8 mouse cellular contexts compared by ENCODE assay signal in the genomic region with DNA sequence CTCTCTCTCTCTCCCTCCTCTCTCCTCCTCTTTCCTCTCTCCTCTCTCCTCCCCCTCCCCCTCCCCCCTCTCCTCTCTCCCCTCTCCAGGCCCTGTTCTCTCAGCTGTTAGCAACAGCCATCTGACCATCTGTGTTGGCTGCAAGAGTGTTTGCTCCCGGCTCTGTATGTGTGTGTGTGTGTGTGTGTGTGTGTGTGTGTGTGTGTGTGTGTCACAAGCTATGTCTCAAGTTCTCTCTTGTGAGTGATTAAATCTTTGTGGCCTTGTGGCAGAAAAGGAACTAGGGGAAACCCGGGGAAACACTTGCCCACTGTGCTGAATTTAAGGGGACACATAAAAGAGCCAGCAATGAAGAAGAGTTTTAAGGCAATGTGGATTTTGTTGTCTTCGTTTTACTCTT. TPM values are rescaled to one million over a fixed set of nuclear protein-coding genes. Genes with fewer than 3 reads are reported as not detected.
DNase-seq lines count a peak whose midpoint lies in the region; ATAC-seq and TF ChIP-seq lines count a peak whose summit lies in the region.

No protein-coding gene starts in this region.

- H3K4me2 ChIP-seq in lung, embryonic 14.5 days: no peak overlapping the region
- no peak overlapping the region for H3K4me2 ChIP-seq in neural tube, embryonic 13.5 days

- H3K36me3 ChIP-seq in lung, embryonic 14.5 days (ENCODE audit: insufficient read depth): no peaks in the 10 kb centered on the region
- H3K36me3 ChIP-seq in embryonic facial prominence, embryonic 10.5 days (replicated peaks): no peaks in the 10 kb centered on the region
- H3K36me3 ChIP-seq in neural tube, embryonic 13.5 days: no peaks in the 10 kb centered on the region

- peak; percentile 35 for DNase-seq in adrenal gland, postnatal 25 days
- no peak for DNase-seq in adrenal gland, adult 18-20 months (ENCODE audit: low spot score in 2 of 2)
- peak; percentile 57 for DNase-seq in lung, embryonic 14.5 days
- DNase-seq in lung, adult 2 months: no peak
- peak; percentile 62 for DNase-seq in embryonic facial prominence, embryonic 10.5 days (ENCODE audit: low spot score)
- no peak for DNase-seq in urinary bladder, postnatal 14 days (ENCODE audit: low spot score)
- DNase-seq in right cerebral cortex, adult 2 months (ENCODE audit: low spot score in 2 of 2): no peak

- WGBS in lung, embryonic 14.5 days: 17% methylated on average over 3 of the region's 3 CpGs
- WGBS in lung, adult 2 months: 40% methylated on average over 3 of the region's 3 CpGs
- WGBS in embryonic facial prominence, embryonic 10.5 days: 40% methylated on average over 3 of the region's 3 CpGs
- WGBS in neural tube, embryonic 13.5 days: 35% methylated on average over 3 of the region's 3 CpGs

- no peak overlapping the region for H3K27ac ChIP-seq in lung, embryonic 14.5 days (ENCODE audit: low read depth)
- H3K27ac ChIP-seq in embryonic facial prominence, embryonic 10.5 days (replicated peaks): no peak overlapping the region
- H3K27ac ChIP-seq in neural tube, embryonic 13.5 days (replicated peaks): peak overlapping the region; percentile 28

- H3K9me3 ChIP-seq in lung, embryonic 14.5 days (ENCODE audit: low read depth, low read length): no peaks in the 10 kb centered on the region
- H3K9me3 ChIP-seq in embryonic facial prominence, embryonic 10.5 days: no peaks in the 10 kb centered on the region
- no peaks in the 10 kb centered on the region for H3K9me3 ChIP-seq in neural tube, embryonic 13.5 days

- H3K4me1 ChIP-seq in lung, embryonic 14.5 days (ENCODE audit: insufficient read depth): peaks cover 36% of the 10 kb centered on the region
- peaks cover 24% of the 10 kb centered on the region for H3K4me1 ChIP-seq in lung, adult 2 months (ENCODE audit: control insufficient read depth, insufficient read depth, low read length)
- peaks cover 95% of the 10 kb centered on the region for H3K4me1 ChIP-seq in embryonic facial prominence, embryonic 10.5 days
- peaks cover 68% of the 10 kb centered on the region for H3K4me1 ChIP-seq in neural tube, embryonic 13.5 days (replicated peaks)

- TF ChIP-seq POLR2A in lung, adult 2 months (IDR thresholded peaks at IDR 0.05; ENCODE audit: borderline replicate concordance, extremely low read depth, low read depth, low read length): no peak

- TF ChIP-seq CTCF in lung, embryonic 14.5 days (IDR thresholded peaks at IDR 0.05; ENCODE audit: low read depth): no peak
- no peak for TF ChIP-seq CTCF in lung, adult 2 months (IDR thresholded peaks at IDR 0.05; ENCODE audit: insufficient read depth, low read length)

- no peak overlapping the region for H3K9ac ChIP-seq in lung, embryonic 14.5 days
- H3K9ac ChIP-seq in neural tube, embryonic 13.5 days: no peak overlapping the region

- no peak overlapping the region for H3K4me3 ChIP-seq in lung, embryonic 14.5 days (ENCODE audit: low read depth, low read length)
- H3K4me3 ChIP-seq in lung, adult 2 months (replicated peaks; ENCODE audit: extremely low read depth, low read depth, low read length): no peak overlapping the region
- H3K4me3 ChIP-seq in embryonic facial prominence, embryonic 10.5 days: no peak overlapping the region
- H3K4me3 ChIP-seq in neural tube, embryonic 13.5 days: no peak overlapping the region

- H3K27me3 ChIP-seq in lung, embryonic 14.5 days (ENCODE audit: insufficient read depth, low read length): peaks cover 19% of the 10 kb centered on the region; the same call in 1 of the 2 replicates
- H3K27me3 ChIP-seq in embryonic facial prominence, embryonic 10.5 days (replicated peaks; ENCODE audit: low read depth, poor library complexity, severe bottlenecking): peaks cover 99% of the 10 kb centered on the region
- peaks cover 46% of the 10 kb centered on the region for H3K27me3 ChIP-seq in neural tube, embryonic 13.5 days

- no peak for ATAC-seq in lung, embryonic 14.5 days (ENCODE audit: insufficient read depth)
- no peak for ATAC-seq in neural tube, embryonic 13.5 days (ENCODE audit: low read depth)

RNA-seq across cellular contexts. Expression of a gene that starts 1.6 kb away (rescaled TPM):
- 151 and 173 TPM in 2 replicates for total RNA-seq in adrenal gland, postnatal 25 days (2021)
- 100 to 1,000 TPM; 121 to 161 TPM for total RNA-seq in adrenal gland, adult 18-20 months (2021)
- 75.4 and 82.2 TPM in 2 replicates for polyA plus RNA-seq in lung, embryonic 14.5 days (2014; fragmentation: Nextera tagmentation; extraction: Ambion mirVana)
- 185 and 186 TPM in 2 replicates for polyA plus RNA-seq in lung, adult 2 months (2012; rRNA removed)
- polyA plus RNA-seq in embryonic facial prominence, embryonic 10.5 days (2016; fragmentation: Nextera tagmentation; extraction: Ambion mirVana): 53.4 and 58.1 TPM in 2 replicates
- polyA plus RNA-seq in neural tube, embryonic 13.5 days (2015; fragmentation: Nextera tagmentation; extraction: Ambion mirVana): 40.1 and 41.6 TPM in 2 replicates

RNA-seq across cellular contexts. Expression of a gene that starts 4.1 kb away (rescaled TPM):
- total RNA-seq in adrenal gland, postnatal 25 days (2021): not detected in 2 replicates
- total RNA-seq in adrenal gland, adult 18-20 months (2021): not detected
- not detected in 2 replicates for polyA plus RNA-seq in lung, embryonic 14.5 days (2014; fragmentation: Nextera tagmentation; extraction: Ambion mirVana)
- polyA plus RNA-seq in lung, adult 2 months (2012; rRNA removed): not detected in 2 replicates
- 0.39 TPM in 2 replicates for polyA plus RNA-seq in embryonic facial prominence, embryonic 10.5 days (2016; fragmentation: Nextera tagmentation; extraction: Ambion mirVana)
- 1.6 and 3.6 TPM in 2 replicates for polyA plus RNA-seq in neural tube, embryonic 13.5 days (2015; fragmentation: Nextera tagmentation; extraction: Ambion mirVana)

RNA-seq across cellular contexts. Expression of a gene that starts 24.7 kb away (rescaled TPM):
- 1,940 and 2,378 TPM in 2 replicates for total RNA-seq in adrenal gland, postnatal 25 days (2021)
- total RNA-seq in adrenal gland, adult 18-20 months (2021): 1,000 to 10,000 TPM; 2,801 to 2,860 TPM
- polyA plus RNA-seq in lung, embryonic 14.5 days (2014; fragmentation: Nextera tagmentation; extraction: Ambion mirVana): 1,512 and 1,564 TPM in 2 replicates
- 212 and 340 TPM in 2 replicates for polyA plus RNA-seq in lung, adult 2 months (2012; rRNA removed)
- 2,187 and 2,215 TPM in 2 replicates for polyA plus RNA-seq in embryonic facial prominence, embryonic 10.5 days (2016; fragmentation: Nextera tagmentation; extraction: Ambion mirVana)
- 1,589 and 1,622 TPM in 2 replicates for polyA plus RNA-seq in neural tube, embryonic 13.5 days (2015; fragmentation: Nextera tagmentation; extraction: Ambion mirVana)

RNA-seq across cellular contexts. Expression of a gene that starts 34.1 kb away (rescaled TPM):
- total RNA-seq in adrenal gland, postnatal 25 days (2021): 59.6 and 74.2 TPM in 2 replicates
- 10 to 100 TPM; 28.1 to 44.2 TPM for total RNA-seq in adrenal gland, adult 18-20 months (2021)
- 130 and 137 TPM in 2 replicates for polyA plus RNA-seq in lung, embryonic 14.5 days (2014; fragmentation: Nextera tagmentation; extraction: Ambion mirVana)
- polyA plus RNA-seq in lung, adult 2 months (2012; rRNA removed): 89.9 and 102 TPM in 2 replicates
- polyA plus RNA-seq in embryonic facial prominence, embryonic 10.5 days (2016; fragmentation: Nextera tagmentation; extraction: Ambion mirVana): 95.8 and 101 TPM in 2 replicates
- polyA plus RNA-seq in neural tube, embryonic 13.5 days (2015; fragmentation: Nextera tagmentation; extraction: Ambion mirVana): 75.0 and 84.2 TPM in 2 replicates

RNA-seq across cellular contexts. Expression of a gene that starts 42.3 kb away (rescaled TPM):
- 3.1 and 3.6 TPM in 2 replicates for total RNA-seq in adrenal gland, postnatal 25 days (2021)
- total RNA-seq in adrenal gland, adult 18-20 months (2021): 1 to 10 TPM; 2.7 to 3.5 TPM
- polyA plus RNA-seq in lung, embryonic 14.5 days (2014; fragmentation: Nextera tagmentation; extraction: Ambion mirVana): 2.3 and 3.1 TPM in 2 replicates
- polyA plus RNA-seq in lung, adult 2 months (2012; rRNA removed): 7.2 and 7.8 TPM in 2 replicates
- 6.6 and 7.1 TPM in 2 replicates for polyA plus RNA-seq in embryonic facial prominence, embryonic 10.5 days (2016; fragmentation: Nextera tagmentation; extraction: Ambion mirVana)
- polyA plus RNA-seq in neural tube, embryonic 13.5 days (2015; fragmentation: Nextera tagmentation; extraction: Ambion mirVana): 5.3 and 5.6 TPM in 2 replicates

Comparison
In these comparisons a context has a peak if more than half of its experiments do, and no peak if none do; other contexts are left out.
1. DNase-seq: peak in adrenal gland, postnatal 25 days (single experiment), lung, embryonic 14.5 days (single experiment) and embryonic facial prominence, embryonic 10.5 days (single experiment); none in adrenal gland, adult 18-20 months (0 of 2), lung, adult 2 months (single experiment), urinary bladder, postnatal 14 days (single experiment) and right cerebral cortex, adult 2 months (0 of 2).